Mouse (Mus musculus) spleen, adult 10 weeks (tissue): ENCODE data around the gene Cep57. TPM values are rescaled to one million over a fixed set of nuclear protein-coding genes. Genes with fewer than 3 reads are reported as not detected.

ENCODE experiments used
- polyA plus RNA-seq: library from polyadenylated mRNA; stranded (reverse); fragments of 350-450 nt; fragmentation: Illumina TruSeq; extraction: RNeasy Lipid Tissue Mini Kit (QIAGEN cat#74804); gene quantifications from one replicate; pipeline ENCODE4 v1.2.3, GENCODE M21; 2015; ENCODE audit warnings: low replicate concordance; ENCODE audit not compliant: insufficient read depth

The Cep57 gene
- polyA plus RNA-seq: 72.5 TPM

DNA sequence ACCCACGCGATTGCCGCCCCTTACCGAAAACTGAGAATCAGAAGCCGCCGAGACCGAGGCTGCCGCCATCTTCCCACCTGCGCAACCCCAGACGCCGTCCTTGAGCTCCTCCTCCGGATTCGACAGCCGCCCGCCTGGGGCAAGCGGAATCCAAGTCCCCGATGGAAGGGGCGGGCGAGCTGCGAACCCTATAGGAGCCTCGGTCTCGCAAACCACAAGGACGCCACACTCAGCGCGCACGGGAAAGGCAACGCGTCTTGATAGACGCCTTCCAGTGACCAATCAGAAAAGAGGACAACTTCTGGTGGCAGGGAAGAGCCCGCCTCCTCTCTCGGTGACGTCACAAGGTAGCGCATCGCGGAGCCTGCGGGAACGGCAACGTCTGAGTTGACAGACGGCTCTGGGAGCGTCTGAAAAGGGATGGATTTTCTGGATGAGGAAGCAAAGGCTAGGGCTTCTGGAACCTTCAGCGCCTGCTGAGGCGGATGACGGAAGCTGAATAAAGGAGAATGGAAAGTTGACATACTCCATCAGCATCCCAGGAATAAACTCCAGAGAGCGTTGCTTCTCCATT is at the start of gene Cep57:
Gene Cep57 (minus strand): TSS at position 276 of the 574 bp plus-strand sequence.

DNA sequence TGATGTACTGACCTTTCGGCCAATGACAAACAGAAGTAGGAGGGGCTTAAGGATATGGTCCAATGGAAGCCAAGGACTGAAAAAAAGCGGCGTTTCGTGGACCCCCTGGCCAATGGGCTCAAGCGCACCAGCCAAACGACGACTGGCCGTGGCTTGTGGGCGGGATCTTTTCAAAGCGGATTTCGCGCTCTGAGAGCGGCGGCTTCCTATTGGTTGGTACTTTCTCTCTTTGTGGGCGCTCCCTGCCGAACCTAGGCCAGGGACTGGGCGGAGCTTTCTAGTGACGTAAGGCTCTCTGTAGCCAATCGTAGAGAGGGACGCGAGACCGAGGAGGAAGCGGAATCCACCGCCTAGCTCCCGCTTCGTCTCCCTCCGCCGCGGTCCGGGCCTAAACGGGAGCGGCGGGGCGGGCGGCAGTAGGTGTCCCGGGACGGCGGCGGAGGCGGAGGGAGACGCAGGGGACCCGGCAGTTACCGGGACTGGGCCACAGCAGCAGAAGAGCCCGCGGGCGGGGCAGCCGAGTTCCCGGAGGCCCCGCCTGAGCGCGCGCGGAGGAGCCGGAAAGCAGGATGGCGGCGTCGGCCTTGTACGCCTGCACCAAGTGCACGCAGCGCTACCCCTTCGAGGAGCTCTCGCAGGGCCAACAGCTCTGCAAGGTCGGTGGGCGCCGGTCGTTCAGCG is 639 bp upstream of the Cep57 start, which contains the start of gene Fam76b:
Gene Fam76b (plus strand): TSS at position 311 of the 681 bp plus-strand sequence.

Other genes starting within 250 kb of the Cep57 start
- gene Mtmr2, start 78.7 kb downstream of the Cep57 start, polyA plus RNA-seq: 50.1 TPM
- gene Fam76b, start 609 bp upstream of the Cep57 start, polyA plus RNA-seq: 91.9 TPM